Mouse (Mus musculus) neural tube, embryonic 15.5 days (tissue): ENCODE data around the gene Flywch1. TPM values are rescaled to one million over a fixed set of nuclear protein-coding genes. Genes with fewer than 3 reads are reported as not detected.

Source experiments
- ATAC-seq: fragments of 200-750 bp; cut with Nextera tagmentation; 2 replicates; pipeline ENCODE4 v1.8.0; 2017; ENCODE audit warnings: mild to moderate bottlenecking, moderate TSS enrichment, moderate library complexity; ENCODE audit not compliant: low FRiP score
- H3K27ac ChIP-seq: fragments of 300-500 bp; sonication (generic); replicated peaks from 2 replicates; pipeline ENCODE4 v1.5.1; 2015; ENCODE audit warnings: mild to moderate bottlenecking, inconsistent platforms
- H3K27me3 ChIP-seq: fragments of 300-500 bp; sonication (generic); replicated peaks from 2 replicates; pipeline ENCODE4 v1.6.1; 2015; ENCODE audit warnings: inconsistent platforms
- H3K36me3 ChIP-seq: fragments of 300-500 bp; sonication (generic); 2 replicates; pipeline ENCODE4 v1.6.1; 2015; ENCODE audit warnings: inconsistent platforms
- H3K4me1 ChIP-seq: fragments of 300-500 bp; sonication (generic); 2 replicates; pipeline ENCODE4 v1.6.1; 2015; ENCODE audit warnings: inconsistent platforms
- H3K4me2 ChIP-seq: fragments of 300-500 bp; sonication (generic); 2 replicates; pipeline ENCODE4 v1.6.1; 2015; ENCODE audit warnings: inconsistent platforms, mild to moderate bottlenecking, moderate library complexity
- H3K4me3 ChIP-seq: fragments of 300-500 bp; sonication (generic); replicated peaks from 2 replicates; pipeline ENCODE4 v1.5.1; 2015; ENCODE audit warnings: mild to moderate bottlenecking, inconsistent platforms
- H3K9ac ChIP-seq: fragments of 300-500 bp; sonication (generic); replicated peaks from 2 replicates; pipeline ENCODE4 v1.6.1; 2015; ENCODE audit warnings: mild to moderate bottlenecking, inconsistent platforms
- H3K9me3 ChIP-seq: fragments of 300-500 bp; sonication (generic); replicated peaks from 2 replicates; pipeline ENCODE4 v1.6.1; 2016; ENCODE audit warnings: inconsistent platforms
- WGBS: fragments of 180-500 bp; shearing (Covaris S2); methylation state at CpG from one replicate; pipeline ENCODE4 v1.1.7; 2015; ENCODE audit warnings: mixed read lengths; 5-methylcytosine and 5-hydroxymethylcytosine counted together
- polyA plus RNA-seq: library from polyadenylated mRNA; unstranded; fragments of >200 nt; fragmentation: Nextera tagmentation; extraction: Ambion mirVana; gene quantifications from 2 replicates; pipeline ENCODE4 v1.2.1, GENCODE M21; 2015

Flywch1 gene
- polyA plus RNA-seq, 1 experiment from 2014 or later = 224 TPM

DNA sequence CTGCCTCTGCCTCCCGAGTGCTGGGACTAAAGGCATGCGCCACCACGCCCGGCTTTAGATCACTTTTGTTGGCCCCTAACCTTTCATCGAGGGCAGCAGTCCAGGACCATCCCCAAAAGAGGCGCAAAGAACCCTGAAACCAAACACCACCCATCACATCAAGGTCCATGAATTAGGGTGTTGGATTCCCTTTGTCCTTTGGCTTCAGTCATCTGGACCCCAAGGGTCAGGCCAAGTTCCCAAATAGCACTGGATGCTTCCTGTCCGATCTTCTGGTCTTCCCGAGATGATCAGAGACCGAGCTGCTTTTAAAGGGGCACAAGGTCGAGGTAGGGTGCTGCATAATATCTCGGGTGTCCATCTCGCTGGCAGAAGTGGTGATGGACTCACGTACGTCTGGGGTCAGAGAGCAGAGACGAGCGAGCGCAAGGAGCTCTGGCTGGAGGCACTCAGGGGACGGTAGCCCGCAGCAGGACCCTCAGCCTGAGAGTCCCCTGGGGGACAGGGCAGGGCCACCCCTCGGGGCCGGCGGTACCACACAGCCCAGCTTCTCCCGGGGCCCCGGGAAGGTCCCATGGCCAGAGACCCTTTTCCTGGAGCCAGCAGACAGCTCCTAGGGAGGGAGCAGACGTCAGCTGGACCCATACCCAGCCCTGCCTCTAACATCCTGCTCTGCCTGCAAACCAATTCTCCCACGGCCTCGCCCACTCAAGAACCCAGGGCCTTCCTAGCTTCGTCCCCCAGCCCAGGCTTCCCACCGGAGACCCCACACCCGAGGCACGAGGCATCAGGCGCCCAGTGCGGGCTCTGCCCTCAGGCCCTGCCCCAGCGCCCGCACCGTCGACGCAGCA lies 29.8 kb downstream of the Flywch1 start:
- H3K27me3 ChIP-seq = peaks cover 58% of the 10 kb centered on the region
- H3K4me1 ChIP-seq = peaks cover 60% of the 10 kb centered on the region
- peak overlapping the region; percentile 29 for H3K4me3 ChIP-seq
- WGBS = 54% methylated on average over 38 of the region's 38 CpGs
- no peak overlapping the region for H3K27ac ChIP-seq
- no peak for ATAC-seq
- peak overlapping the region; percentile 50 for H3K4me2 ChIP-seq
- no peaks in the 10 kb centered on the region for H3K9me3 ChIP-seq
- H3K9ac ChIP-seq = no peak overlapping the region
- H3K36me3 ChIP-seq = peaks cover 12% of the 10 kb centered on the region

DNA sequence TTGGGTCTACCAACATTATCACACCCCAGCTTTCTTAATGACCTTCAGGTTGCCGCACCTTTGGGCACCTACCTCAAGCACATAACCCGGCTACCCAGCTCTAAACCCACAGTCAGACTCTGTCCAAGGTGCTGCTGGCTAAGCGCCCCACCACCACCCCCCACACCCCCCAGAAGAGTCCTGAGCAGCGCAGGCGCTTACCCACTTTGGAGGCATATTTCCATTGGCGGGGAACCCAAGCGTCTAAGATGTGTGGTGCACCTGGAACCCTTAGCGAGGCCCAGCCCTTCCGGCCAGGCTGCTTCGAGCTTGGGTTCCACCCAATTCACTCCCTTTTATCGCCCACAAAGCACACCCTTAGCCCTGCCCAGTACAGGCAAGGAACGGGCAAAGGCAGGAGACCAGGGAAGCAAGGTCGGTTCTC lies 30.8 kb downstream of the Flywch1 start, which contains the start of gene Paqr4:
Gene Paqr4 (minus strand): TSS at position 270 of the 424 bp plus-strand sequence.
- Histone ChIP-seq H3K9me3 (no peaks in the 10 kb centered on the region), H3K4me1 (peaks cover 52% of the 10 kb centered on the region), H3K4me2 (peak within 1 kb of the TSS; percentile 84), H3K4me3 (peak within 1 kb of the TSS; percentile 84), H3K27ac (peak within 1 kb of the TSS; percentile 85), H3K27me3 (peaks cover 49% of the 10 kb centered on the region), H3K36me3 (peaks cover 21% of the 10 kb centered on the region), H3K9ac (peak within 1 kb of the TSS; percentile 81)
- 8% methylated on average over 13 of the region's 13 CpGs for WGBS
- ATAC-seq = peak; percentile 23

DNA sequence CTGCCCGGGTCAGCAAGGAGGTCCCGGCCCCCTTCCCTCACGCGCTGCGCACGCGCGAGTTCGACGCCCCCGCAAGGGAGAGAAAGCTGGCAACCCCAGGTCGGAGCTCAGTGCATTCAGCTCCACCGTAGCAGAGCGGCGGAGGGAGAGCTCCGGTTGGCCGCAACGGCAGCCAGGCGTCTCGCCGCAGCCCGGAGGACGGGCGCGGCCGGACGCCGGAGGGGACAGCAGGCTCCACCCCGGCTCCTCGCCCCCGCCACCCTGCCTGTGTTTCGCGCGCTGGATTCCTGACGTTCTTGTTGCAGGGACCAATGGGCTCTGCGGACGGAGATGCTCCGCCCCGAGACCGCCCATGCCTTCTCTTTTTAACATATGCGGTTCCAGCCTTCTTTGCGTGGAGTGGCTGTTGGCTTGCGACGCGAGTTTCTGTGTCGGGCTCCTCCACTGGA lies 31.2 kb downstream of the Flywch1 start:
- peak overlapping the region; percentile 84 for H3K4me2 ChIP-seq
- peak overlapping the region; percentile 85 for H3K27ac ChIP-seq
- peak overlapping the region; percentile 84 for H3K4me3 ChIP-seq
- peaks cover 21% of the 10 kb centered on the region for H3K36me3 ChIP-seq
- H3K4me1 ChIP-seq = peaks cover 48% of the 10 kb centered on the region
- peak; percentile 88 for ATAC-seq
- no peaks in the 10 kb centered on the region for H3K9me3 ChIP-seq
- H3K27me3 ChIP-seq = peaks cover 46% of the 10 kb centered on the region
- H3K9ac ChIP-seq = peak overlapping the region; percentile 81
- 1% methylated on average over 44 of the region's 46 CpGs for WGBS

DNA sequence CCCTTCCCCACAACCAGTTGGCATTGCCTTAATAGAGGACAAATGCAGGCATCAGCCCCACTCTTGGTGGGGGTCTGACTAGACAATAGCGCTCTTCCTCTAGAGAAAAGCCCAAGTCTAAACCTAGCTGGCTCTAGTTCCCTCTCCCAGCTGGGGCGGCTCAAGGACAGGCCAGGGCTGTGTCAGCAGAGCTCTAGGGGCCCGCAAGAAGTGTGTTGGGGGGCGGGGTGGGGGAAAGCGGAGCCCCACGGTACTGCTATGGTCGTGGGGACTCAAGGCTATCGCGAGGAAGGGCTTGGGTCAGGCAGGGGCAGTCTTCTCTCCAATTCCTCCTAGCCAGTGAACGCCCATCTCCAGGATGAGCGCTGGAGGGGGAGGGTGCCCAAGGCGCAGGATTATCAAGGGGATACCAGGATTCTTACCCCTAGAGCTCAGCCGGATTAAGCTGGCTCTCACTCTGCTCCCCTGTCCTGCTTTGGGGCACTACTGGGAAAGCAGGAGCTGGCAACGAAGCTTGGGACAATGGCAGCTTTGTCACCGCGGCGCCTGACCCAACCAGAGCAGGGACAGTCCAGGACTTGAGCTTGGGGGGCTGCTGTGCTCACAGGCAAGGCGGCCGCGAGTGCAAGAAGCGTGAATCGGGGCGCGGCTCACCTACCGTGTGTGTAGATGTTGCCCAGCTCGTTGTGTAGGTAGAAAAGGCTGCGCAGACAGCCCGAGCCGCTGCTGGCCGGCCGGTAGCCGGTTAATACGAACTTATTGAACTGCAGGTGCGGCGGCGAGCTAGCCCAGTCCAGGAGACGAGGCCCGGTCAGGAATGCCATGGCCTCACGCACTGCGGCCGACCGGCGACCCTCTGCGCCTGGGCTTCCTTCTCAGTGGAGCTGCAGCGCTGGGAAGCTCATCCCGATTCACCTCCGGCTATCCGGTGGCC lies 31.9 kb downstream of the Flywch1 start:
- H3K27me3 ChIP-seq = peaks cover 39% of the 10 kb centered on the region
- H3K4me1 ChIP-seq = peaks cover 41% of the 10 kb centered on the region
- peak overlapping the region; percentile 84 for H3K4me2 ChIP-seq
- H3K9ac ChIP-seq = peak overlapping the region; percentile 81
- ATAC-seq = peak; percentile 39
- peaks cover 21% of the 10 kb centered on the region for H3K36me3 ChIP-seq
- H3K4me3 ChIP-seq = peak overlapping the region; percentile 84
- WGBS = under 1% methylated on average over 48 of the region's 48 CpGs
- no peaks in the 10 kb centered on the region for H3K9me3 ChIP-seq
- peak overlapping the region; percentile 85 for H3K27ac ChIP-seq

DNA sequence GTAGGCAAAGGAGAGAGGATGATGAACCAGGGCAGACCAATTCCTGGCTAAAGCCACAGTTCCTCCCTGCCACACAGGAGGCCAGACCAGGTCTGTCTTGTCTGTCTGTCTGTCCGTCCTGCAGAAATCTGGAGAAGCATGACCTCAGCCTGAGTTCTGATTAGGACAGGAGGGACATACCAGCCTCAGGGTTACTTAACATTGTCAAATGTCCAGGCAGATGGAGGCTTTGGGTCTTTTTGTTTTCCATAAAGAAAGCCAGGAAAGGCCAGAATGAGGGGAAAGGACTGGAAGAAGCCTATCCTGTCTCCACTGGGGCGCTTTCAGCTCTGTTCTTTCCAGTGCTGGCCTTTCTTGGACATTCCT lies 32.6 kb downstream of the Flywch1 start:
- Histone ChIP-seq H3K36me3 (peaks cover 21% of the 10 kb centered on the region), H3K9ac (peak overlapping the region; percentile 81), H3K9me3 (no peaks in the 10 kb centered on the region), H3K27me3 (peaks cover 32% of the 10 kb centered on the region), H3K4me2 (peak overlapping the region; percentile 84), H3K4me3 (peak overlapping the region; percentile 84), H3K27ac (peak overlapping the region; percentile 85), H3K4me1 (peaks cover 41% of the 10 kb centered on the region)
- 30% methylated on average over 2 of the region's 2 CpGs for WGBS
- no peak; the same call in 1 of the 2 replicates for ATAC-seq

DNA sequence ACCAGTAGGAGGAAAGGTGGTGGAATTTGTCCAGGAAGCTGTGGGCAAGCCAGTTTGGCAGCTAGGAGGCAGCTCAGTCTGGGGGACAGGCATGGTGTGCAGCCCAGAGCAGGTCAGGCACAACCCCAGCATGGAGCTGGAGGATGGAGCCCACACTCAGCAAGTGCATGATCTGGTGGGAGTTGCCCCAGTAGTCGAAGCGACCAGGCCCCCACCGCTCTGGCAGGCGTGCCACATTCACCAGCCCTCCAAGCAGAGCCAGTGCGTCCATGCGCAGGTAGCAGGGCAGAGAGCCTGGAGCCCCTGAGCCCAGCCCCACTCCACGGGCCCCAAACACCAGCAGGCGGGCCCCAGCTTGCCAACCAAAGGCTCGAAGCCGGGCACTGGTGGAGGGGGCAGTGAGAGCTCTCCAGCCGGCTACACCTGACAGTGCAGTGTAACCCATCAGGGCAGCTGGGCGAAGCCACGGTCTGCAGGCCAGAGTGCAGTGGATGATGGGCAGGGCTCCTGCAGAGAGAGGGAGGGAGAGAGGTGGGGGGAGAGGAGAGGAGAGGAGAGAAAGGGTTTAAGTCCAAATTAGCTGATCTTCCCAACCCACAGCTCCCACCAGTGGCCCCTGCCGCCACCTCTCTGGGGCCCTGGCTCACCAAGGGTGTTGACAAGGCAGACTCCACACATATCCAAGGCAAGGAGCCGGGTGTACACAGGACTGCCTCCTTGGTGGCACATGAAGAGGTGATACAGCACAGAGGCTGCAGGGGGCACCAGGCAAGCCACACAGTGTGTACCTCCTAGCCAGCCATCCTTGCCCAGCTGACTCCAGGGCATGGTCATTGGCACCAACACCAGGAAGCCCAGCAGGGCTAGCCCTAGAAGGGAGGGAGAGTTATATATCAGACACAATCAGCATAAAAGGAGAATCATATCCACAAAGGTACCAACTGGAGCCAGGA lies 33.6 kb downstream of the Flywch1 start:
- Histone ChIP-seq H3K36me3 (peaks cover 21% of the 10 kb centered on the region), H3K4me1 (peaks cover 41% of the 10 kb centered on the region), H3K9ac (no peak overlapping the region), H3K4me2 (peak overlapping the region; percentile 84), H3K4me3 (no peak overlapping the region), H3K27ac (no peak overlapping the region), H3K9me3 (no peaks in the 10 kb centered on the region), H3K27me3 (peaks cover 22% of the 10 kb centered on the region)
- WGBS = 66% methylated on average over 15 of the region's 15 CpGs
- no peak for ATAC-seq

DNA sequence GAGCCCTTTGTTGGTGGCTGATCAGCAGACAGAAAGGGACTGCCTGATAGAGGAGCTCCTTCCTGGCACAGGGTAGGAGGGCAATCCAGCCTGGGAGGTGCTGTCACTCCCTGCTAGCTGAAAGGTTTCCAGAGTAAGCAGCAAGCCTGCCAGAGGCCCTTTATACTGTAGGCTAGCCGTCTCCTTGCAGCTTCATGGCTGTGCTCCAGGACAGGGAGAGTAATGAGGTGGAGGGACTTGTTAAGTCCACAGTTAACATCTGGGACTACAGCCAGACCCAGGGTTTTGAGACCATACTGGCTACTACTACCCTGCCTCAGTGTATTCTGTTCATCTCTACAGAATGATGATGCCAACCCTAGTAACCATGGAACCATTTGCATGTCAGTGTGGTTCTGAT lies 37.1 kb downstream of the Flywch1 start:
- Histone ChIP-seq H3K4me3 (no peak overlapping the region), H3K9me3 (no peaks in the 10 kb centered on the region), H3K9ac (no peak overlapping the region), H3K4me2 (no peak overlapping the region), H3K27me3 (no peaks in the 10 kb centered on the region), H3K27ac (no peak overlapping the region), H3K4me1 (peaks cover 21% of the 10 kb centered on the region), H3K36me3 (peaks cover 21% of the 10 kb centered on the region)
- WGBS = 58% methylated on average over 1 of the region's 1 CpGs
- ATAC-seq = no peak

DNA sequence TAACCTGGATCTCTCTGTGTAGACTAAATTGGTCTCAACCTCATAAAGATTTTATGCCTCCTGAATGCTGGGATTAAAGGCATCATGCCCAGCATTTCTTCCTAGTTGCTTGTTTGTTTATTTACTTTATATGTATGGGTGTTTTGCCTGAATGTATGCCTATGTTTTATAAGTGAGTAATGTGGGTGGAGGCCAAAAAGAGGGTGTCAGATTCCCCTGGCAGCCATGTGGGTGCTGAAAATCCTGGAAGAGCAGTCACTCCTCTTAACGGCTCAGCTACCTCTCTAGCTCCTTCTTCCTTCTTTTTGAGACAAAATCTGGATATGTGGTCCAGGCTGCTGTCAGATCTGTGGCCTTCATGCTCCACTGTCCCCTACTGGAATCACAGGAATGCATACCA lies 41.0 kb downstream of the Flywch1 start:
- WGBS = 64% methylated on average over 1 of the region's 1 CpGs

DNA sequence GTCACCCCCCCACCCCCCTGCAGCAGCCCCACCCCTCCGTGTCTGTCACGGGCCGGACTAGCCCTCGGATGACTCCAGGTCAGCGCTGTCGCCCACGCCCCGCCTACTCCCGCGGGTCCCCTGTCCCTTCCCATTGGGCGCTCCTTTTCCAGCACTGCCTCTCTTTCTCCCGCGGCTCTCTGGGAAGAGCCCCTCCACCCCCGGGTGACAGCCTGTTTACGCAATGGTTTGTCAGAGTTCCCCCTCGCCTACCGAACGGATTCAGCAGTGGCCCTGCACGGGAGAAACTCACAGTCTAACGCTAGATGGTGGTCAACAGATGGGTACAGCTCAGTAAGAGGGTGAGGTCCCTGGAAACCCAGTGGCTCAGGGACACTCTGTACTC lies 44.7 kb downstream of the Flywch1 start:
- Histone ChIP-seq H3K27me3 (no peaks in the 10 kb centered on the region), H3K9ac (peak overlapping the region; percentile 61), H3K4me3 (peak overlapping the region; percentile 88), H3K27ac (peak overlapping the region; percentile 73), H3K9me3 (no peaks in the 10 kb centered on the region), H3K4me1 (peaks cover 11% of the 10 kb centered on the region), H3K36me3 (no peaks in the 10 kb centered on the region), H3K4me2 (peak overlapping the region; percentile 96)
- WGBS = under 1% methylated on average over 20 of the region's 20 CpGs
- peak; percentile 82 for ATAC-seq

More for the DNA sequence above, 41.0 kb downstream of the Flywch1 start:
- H3K36me3 ChIP-seq = no peaks in the 10 kb centered on the region
- H3K4me1 ChIP-seq = peaks cover 10% of the 10 kb centered on the region
- H3K27me3 ChIP-seq = no peaks in the 10 kb centered on the region
- no peak for ATAC-seq
- H3K27ac ChIP-seq = no peak overlapping the region
- H3K9me3 ChIP-seq = no peaks in the 10 kb centered on the region
- no peak overlapping the region for H3K4me2 ChIP-seq
- H3K9ac ChIP-seq = no peak overlapping the region
- H3K4me3 ChIP-seq = no peak overlapping the region

DNA sequence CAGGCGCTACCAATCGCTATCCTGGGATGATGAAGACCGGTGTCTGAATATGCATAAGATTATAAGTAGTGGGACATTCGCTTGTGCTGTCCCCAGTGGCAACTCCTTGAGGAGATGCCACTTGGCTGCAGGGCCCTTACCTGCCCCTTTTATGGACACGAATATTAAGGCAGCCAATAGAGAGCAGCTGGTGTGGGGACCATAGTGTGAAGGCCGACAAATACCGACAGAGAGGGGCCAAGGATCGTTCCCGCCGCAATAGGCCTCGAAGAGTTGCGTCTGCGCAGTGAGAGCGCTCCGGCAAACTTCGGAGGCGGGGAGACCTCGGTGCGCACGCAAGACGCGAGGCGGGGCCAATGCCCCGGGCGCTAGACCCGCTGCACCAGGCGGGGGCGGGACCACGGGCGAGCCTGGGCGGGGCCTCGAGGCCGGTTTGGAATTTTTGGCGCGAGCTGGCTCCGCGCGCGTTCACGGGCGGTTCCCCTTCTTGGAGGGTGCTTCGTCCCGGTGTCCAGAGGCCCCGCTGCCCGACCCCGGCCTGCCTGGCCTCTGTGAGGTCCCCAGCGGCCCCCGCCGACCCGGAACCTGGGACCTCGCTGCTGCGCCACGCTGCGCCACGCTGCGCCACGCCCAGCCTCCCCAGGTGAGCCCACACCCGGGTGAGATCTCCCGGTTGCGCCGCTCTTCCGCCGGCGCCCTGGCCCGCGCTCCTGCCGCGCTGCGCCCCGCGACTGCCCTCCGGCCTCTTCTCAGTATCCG lies 45.2 kb downstream of the Flywch1 start, which contains the start of gene Pkmyt1:
Gene Pkmyt1 (plus strand): TSS at position 338 of the 759 bp plus-strand sequence.
- WGBS = under 1% methylated on average over 73 of the region's 73 CpGs
- Histone ChIP-seq H3K9me3 (no peaks in the 10 kb centered on the region), H3K4me1 (peaks cover 11% of the 10 kb centered on the region), H3K9ac (peak within 1 kb of the TSS; percentile 61), H3K27me3 (no peaks in the 10 kb centered on the region), H3K4me2 (peak within 1 kb of the TSS; percentile 96), H3K36me3 (no peaks in the 10 kb centered on the region), H3K4me3 (peak within 1 kb of the TSS; percentile 88), H3K27ac (peak within 1 kb of the TSS; percentile 73)
- peak; percentile 95 for ATAC-seq
